Mouse (Mus musculus): ENCODE results near the gene Ampd1.

The Ampd1 gene

GRCm38 (mm10) chr3:103148941-103149340 is 75.1 kb downstream of the Ampd1 start:
- in situ Hi-C loops (cut with MboI, MseI): no loop called here
